Mouse (Mus musculus): ENCODE results near the gene 1700123O20Rik. TPM values are rescaled to one million over a fixed set of nuclear protein-coding genes. Genes with fewer than 3 reads are reported as not detected.

The 1700123O20Rik gene
- polyA plus RNA-seq, 1 experiment from 2014 or later, result 106 TPM

DNA sequence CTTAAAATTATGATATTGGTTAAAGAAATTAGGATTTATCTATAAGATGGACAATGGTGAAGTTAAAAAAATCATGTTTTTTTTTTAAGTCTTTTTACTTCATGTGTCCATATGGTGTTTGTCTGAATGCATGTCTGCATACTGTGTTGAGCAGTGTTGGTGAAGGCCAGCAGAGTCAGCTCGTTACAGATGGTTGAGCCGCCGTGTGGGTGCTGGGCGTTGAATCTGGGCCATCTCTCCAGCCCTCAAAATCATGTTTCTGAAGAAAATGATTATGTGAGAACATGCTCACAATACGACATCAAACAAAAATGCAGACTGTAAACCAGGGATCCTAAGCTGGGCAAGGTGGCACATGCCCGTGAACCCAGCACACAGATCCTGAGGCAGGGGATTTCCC, 44.3 kb downstream of the 1700123O20Rik start:
- no peak overlapping the region for H3K4me2 ChIP-seq (replicated peaks)
- no peaks in the 10 kb centered on the region for H3K9me3 ChIP-seq
- WGBS, result 88% methylated on average over 6 of the region's 6 CpGs
- no peak overlapping the region for H3K9ac ChIP-seq
- H3K4me1 ChIP-seq, result no peaks in the 10 kb centered on the region
- ATAC-seq (ENCODE audit: insufficient number of reproducible peaks, insufficient read depth, low FRiP score, low TSS enrichment), result no peak
- no peak overlapping the region for H3K27ac ChIP-seq
- H3K27me3 ChIP-seq, result no peaks in the 10 kb centered on the region
- no peaks in the 10 kb centered on the region for H3K36me3 ChIP-seq
- no peak overlapping the region for H3K4me3 ChIP-seq

DNA sequence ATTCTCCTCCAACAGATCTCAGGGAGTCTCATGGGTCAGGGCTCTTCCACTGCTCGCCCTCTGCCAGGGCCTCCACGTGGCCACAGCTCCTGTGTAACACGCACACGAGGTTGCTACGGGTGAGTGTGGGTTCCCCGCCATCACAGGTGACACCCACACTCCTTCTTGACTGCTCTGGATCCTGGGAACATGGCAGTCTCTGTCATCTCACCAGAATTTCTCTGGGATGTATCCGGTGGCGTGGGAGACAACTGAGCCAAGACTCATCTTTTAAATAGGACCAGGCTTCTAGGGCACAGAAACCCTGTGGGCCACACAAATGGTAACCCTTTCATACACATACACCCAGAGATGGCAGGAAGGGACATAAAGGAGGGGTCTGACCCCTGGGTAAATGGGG, 46.2 kb downstream of the 1700123O20Rik start:
- Histone ChIP-seq H3K36me3 (no peaks in the 10 kb centered on the region), H3K4me2 (replicated peaks) (no peak overlapping the region), H3K4me3 (no peak overlapping the region), H3K4me1 (no peaks in the 10 kb centered on the region), H3K27ac (no peak overlapping the region), H3K9ac (no peak overlapping the region), H3K9me3 (no peaks in the 10 kb centered on the region), H3K27me3 (no peaks in the 10 kb centered on the region)
- ATAC-seq (ENCODE audit: insufficient number of reproducible peaks, insufficient read depth, low FRiP score, low TSS enrichment), result no peak
- 84% methylated on average over 8 of the region's 8 CpGs for WGBS

DNA sequence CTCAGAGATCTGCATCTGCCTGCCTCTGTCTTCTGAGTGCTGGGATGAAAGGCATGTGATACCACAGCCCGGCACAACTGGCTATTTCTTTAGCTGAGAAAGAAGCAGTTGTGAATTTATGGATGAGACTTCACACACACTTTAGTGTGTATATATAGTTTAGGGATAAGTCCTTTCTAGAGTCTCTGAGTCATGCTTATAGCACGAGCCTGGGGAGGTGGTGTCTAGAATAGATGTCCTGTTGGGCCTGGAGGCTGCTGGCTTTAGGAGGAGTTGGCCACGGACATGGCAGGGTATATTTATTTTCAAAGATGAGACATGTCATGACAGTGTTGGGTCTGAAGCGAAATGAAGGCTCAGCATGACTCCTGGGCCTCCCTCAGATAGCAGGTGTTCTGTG, 48.0 kb downstream of the 1700123O20Rik start:
- 78% methylated on average over 4 of the region's 4 CpGs for WGBS
- no peak overlapping the region for H3K9ac ChIP-seq
- no peaks in the 10 kb centered on the region for H3K36me3 ChIP-seq
- no peak for ATAC-seq (ENCODE audit: insufficient number of reproducible peaks, insufficient read depth, low FRiP score, low TSS enrichment)
- H3K27me3 ChIP-seq, result no peaks in the 10 kb centered on the region
- no peaks in the 10 kb centered on the region for H3K4me1 ChIP-seq
- H3K27ac ChIP-seq, result no peak overlapping the region
- H3K4me2 ChIP-seq (replicated peaks), result no peak overlapping the region
- H3K9me3 ChIP-seq, result no peaks in the 10 kb centered on the region
- no peak overlapping the region for H3K4me3 ChIP-seq

DNA sequence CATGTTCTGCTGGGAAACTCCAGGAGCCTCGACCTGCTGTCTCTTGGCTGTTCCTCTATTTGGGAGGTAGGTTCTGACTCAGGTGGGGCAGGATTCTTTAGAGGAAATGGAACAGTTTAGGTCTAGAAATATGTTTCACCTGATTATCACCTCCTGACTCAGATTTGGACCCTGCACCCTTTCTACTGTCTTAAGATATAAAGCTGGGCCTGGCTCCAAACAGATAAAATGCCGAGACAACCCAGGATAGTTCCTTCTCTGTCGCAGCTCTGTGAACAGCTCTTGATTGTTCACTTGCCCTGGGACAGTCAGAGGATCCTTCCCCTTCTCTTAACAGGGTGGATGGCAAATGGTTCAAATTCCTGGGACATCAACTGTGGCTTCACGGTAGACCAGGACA, 49.2 kb downstream of the 1700123O20Rik start:
- no peaks in the 10 kb centered on the region for H3K9me3 ChIP-seq
- H3K27ac ChIP-seq, result no peak overlapping the region
- no peak overlapping the region for H3K4me3 ChIP-seq
- no peaks in the 10 kb centered on the region for H3K27me3 ChIP-seq
- no peaks in the 10 kb centered on the region for H3K4me1 ChIP-seq
- H3K4me2 ChIP-seq (replicated peaks), result no peak overlapping the region
- ATAC-seq (ENCODE audit: insufficient number of reproducible peaks, insufficient read depth, low FRiP score, low TSS enrichment), result no peak
- H3K9ac ChIP-seq, result no peak overlapping the region
- no peaks in the 10 kb centered on the region for H3K36me3 ChIP-seq
- 75% methylated on average over 4 of the region's 4 CpGs for WGBS

DNA sequence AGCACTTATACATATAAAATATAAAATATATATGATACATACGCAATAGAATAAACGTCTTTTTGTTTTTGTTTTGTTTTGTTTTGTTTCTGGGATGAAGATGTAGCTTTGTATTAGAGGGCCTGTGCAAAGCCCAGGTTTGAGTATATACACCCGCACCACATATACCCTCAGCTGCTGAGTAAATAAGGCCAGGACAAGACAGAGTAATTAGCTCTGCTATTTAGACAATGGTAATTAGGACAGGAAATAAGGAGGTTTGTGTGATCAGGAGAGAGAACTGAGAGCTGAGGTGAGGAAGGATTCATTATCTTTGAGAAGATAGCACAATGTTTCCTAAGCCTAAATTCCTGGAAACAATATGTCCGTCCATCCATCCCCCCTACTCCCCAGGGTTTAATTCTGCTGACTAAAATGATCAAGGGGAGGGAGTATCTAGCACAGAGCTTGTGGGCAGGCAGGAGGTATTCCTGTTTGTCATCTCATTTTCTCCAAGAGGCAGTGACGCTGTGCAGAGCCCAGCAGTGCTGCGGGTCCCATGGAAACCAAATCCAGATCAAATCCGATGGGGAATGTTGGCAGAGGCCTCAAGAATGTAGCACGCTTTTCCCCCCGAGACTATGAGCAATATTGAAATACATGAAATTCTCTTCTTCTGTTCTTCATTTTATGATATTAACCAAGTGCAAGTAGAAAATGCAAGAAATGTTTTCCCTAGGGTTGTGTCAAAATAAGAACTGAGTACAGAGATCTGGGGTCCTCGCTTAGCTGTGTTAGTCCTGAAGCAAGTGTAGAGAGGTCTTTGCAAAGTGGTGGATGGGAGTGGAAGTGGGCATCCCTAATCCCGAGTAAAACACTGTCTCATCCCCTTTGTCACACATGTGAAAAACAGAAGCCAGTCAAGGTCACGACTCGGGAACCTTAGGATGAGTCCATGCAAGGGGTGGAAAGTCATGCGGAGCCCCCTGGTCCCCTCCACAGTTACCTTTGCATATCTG, 50.8 kb downstream of the 1700123O20Rik start:
- no peak overlapping the region for H3K4me3 ChIP-seq
- no peaks in the 10 kb centered on the region for H3K36me3 ChIP-seq
- H3K4me2 ChIP-seq (replicated peaks), result no peak overlapping the region
- H3K27me3 ChIP-seq, result no peaks in the 10 kb centered on the region
- no peak overlapping the region for H3K9ac ChIP-seq
- H3K9me3 ChIP-seq, result no peaks in the 10 kb centered on the region
- H3K27ac ChIP-seq, result no peak overlapping the region
- WGBS, result 57% methylated on average over 14 of the region's 14 CpGs
- ATAC-seq (ENCODE audit: insufficient number of reproducible peaks, insufficient read depth, low FRiP score, low TSS enrichment), result no peak
- H3K4me1 ChIP-seq, result no peaks in the 10 kb centered on the region

DNA sequence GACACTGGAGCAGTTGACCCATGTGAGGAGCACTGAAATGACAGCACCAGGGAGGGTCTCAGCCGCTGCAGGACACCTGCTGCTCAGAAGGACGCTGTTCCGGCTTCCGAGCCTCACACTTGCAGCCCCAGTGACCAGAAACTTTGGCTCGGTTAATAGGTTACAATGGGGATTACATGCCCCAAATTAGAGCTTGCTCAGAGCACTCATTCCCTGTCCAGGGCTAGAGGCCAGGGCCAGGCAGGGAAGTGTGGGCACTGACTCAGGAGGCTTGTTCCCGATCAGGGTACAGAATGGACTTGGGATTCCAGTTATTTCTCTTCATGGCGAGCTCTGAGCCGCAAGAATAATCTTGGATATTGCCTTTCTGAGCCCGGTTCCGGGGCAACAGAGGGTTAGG, 51.6 kb downstream of the 1700123O20Rik start:
- Histone ChIP-seq H3K36me3 (no peaks in the 10 kb centered on the region), H3K4me1 (peaks cover 6% of the 10 kb centered on the region), H3K9ac (no peak overlapping the region), H3K9me3 (no peaks in the 10 kb centered on the region), H3K4me3 (no peak overlapping the region), H3K27ac (no peak overlapping the region), H3K27me3 (no peaks in the 10 kb centered on the region), H3K4me2 (replicated peaks) (no peak overlapping the region)
- no peak for ATAC-seq (ENCODE audit: insufficient number of reproducible peaks, insufficient read depth, low FRiP score, low TSS enrichment)
- WGBS, result 73% methylated on average over 10 of the region's 10 CpGs

Small RNA genes within 50 kb of the gene (microRNA-seq; reads per million reads assigned to microRNA genes)
- gene Mir6948, result 0.54 reads per million

Other genes with a start within 250 kb of the 1700123O20Rik start
- 33.1 and 34.6 TPM in 2 replicates for gene Lrp10, start 222.1 kb upstream of the 1700123O20Rik start, polyA plus RNA-seq (2016; fragmentation: Nextera tagmentation; extraction: Ambion mirVana)
- gene Rem2, start 210.1 kb upstream of the 1700123O20Rik start, polyA plus RNA-seq (2016; fragmentation: Nextera tagmentation; extraction: Ambion mirVana), result 5.5 and 6.9 TPM in 2 replicates
- gene Prmt5, start 168.7 kb upstream of the 1700123O20Rik start, polyA plus RNA-seq (2016; fragmentation: Nextera tagmentation; extraction: Ambion mirVana), result 96.4 and 101 TPM in 2 replicates
- gene Haus4, start 131.6 kb upstream of the 1700123O20Rik start, polyA plus RNA-seq (2016; fragmentation: Nextera tagmentation; extraction: Ambion mirVana), result 50.5 and 52.3 TPM in 2 replicates
- 67.8 and 69.0 TPM in 2 replicates for gene Ajuba, start 108.7 kb upstream of the 1700123O20Rik start, polyA plus RNA-seq (2016; fragmentation: Nextera tagmentation; extraction: Ambion mirVana)
- gene 4931414P19Rik, start 80.2 kb upstream of the 1700123O20Rik start, polyA plus RNA-seq (2016; fragmentation: Nextera tagmentation; extraction: Ambion mirVana), result 9.0 and 10.1 TPM in 2 replicates
- 381 and 403 TPM in 2 replicates for gene Psmb5, start 68.2 kb upstream of the 1700123O20Rik start, polyA plus RNA-seq (2016; fragmentation: Nextera tagmentation; extraction: Ambion mirVana)
- gene Psmb11, start 64.8 kb upstream of the 1700123O20Rik start, polyA plus RNA-seq (2016; fragmentation: Nextera tagmentation; extraction: Ambion mirVana), result 0.05 and 0.10 TPM in 2 replicates
- gene Gm17606, start 45.3 kb upstream of the 1700123O20Rik start, polyA plus RNA-seq (2016; fragmentation: Nextera tagmentation; extraction: Ambion mirVana), result 1.1 TPM in 1 of 2 replicates, not detected in the other
- gene Cdh24, start 44.9 kb upstream of the 1700123O20Rik start, polyA plus RNA-seq (2016; fragmentation: Nextera tagmentation; extraction: Ambion mirVana), result 10.8 and 11.9 TPM in 2 replicates
- 150 and 157 TPM in 2 replicates for gene Acin1, start 715 bp downstream of the 1700123O20Rik start, polyA plus RNA-seq (2016; fragmentation: Nextera tagmentation; extraction: Ambion mirVana)
- 0.09 and 0.19 TPM in 2 replicates for gene Gm29776, start 12.6 kb downstream of the 1700123O20Rik start, polyA plus RNA-seq (2016; fragmentation: Nextera tagmentation; extraction: Ambion mirVana)
- 0.42 TPM in 1 of 2 replicates, not detected in the other for gene Cebpe, start 26.0 kb downstream of the 1700123O20Rik start, polyA plus RNA-seq (2016; fragmentation: Nextera tagmentation; extraction: Ambion mirVana)
- 3.3 and 4.4 TPM in 2 replicates for gene Slc7a8, start 95.7 kb downstream of the 1700123O20Rik start, polyA plus RNA-seq (2016; fragmentation: Nextera tagmentation; extraction: Ambion mirVana)
- not detected in 2 replicates for gene Rnf212b, start 127.9 kb downstream of the 1700123O20Rik start, polyA plus RNA-seq (2016; fragmentation: Nextera tagmentation; extraction: Ambion mirVana)
- 12.6 and 14.2 TPM in 2 replicates for gene Homez, start 184.7 kb downstream of the 1700123O20Rik start, polyA plus RNA-seq (2016; fragmentation: Nextera tagmentation; extraction: Ambion mirVana)
- gene Ppp1r3e, start 191.3 kb downstream of the 1700123O20Rik start, polyA plus RNA-seq (2016; fragmentation: Nextera tagmentation; extraction: Ambion mirVana), result 0.56 and 1.3 TPM in 2 replicates
- gene Bcl2l2, start 197.2 kb downstream of the 1700123O20Rik start, polyA plus RNA-seq (2016; fragmentation: Nextera tagmentation; extraction: Ambion mirVana), result 2.8 and 3.6 TPM in 2 replicates
- gene Gm20521, start 197.2 kb downstream of the 1700123O20Rik start, polyA plus RNA-seq (2016; fragmentation: Nextera tagmentation; extraction: Ambion mirVana), result 0.24 TPM in 1 of 2 replicates, not detected in the other
- 199 and 201 TPM in 2 replicates for gene Pabpn1, start 206.3 kb downstream of the 1700123O20Rik start, polyA plus RNA-seq (2016; fragmentation: Nextera tagmentation; extraction: Ambion mirVana)
- 114 and 122 TPM in 2 replicates for gene Slc22a17, start 226.9 kb downstream of the 1700123O20Rik start, polyA plus RNA-seq (2016; fragmentation: Nextera tagmentation; extraction: Ambion mirVana)
- 49.0 and 49.3 TPM in 2 replicates for gene Efs, start 239.9 kb downstream of the 1700123O20Rik start, polyA plus RNA-seq (2016; fragmentation: Nextera tagmentation; extraction: Ambion mirVana)
- gene Il25, start 246.5 kb downstream of the 1700123O20Rik start, polyA plus RNA-seq (2016; fragmentation: Nextera tagmentation; extraction: Ambion mirVana), result 0.15 TPM in 1 of 2 replicates, not detected in the other

Data from embryonic facial prominence, embryonic 12.5 days (tissue).